Mouse (Mus musculus) heart, adult 2 months (tissue): Measurements from ENCODE around the gene Mycn.

Experiments used
- CTCF ChIP-seq: fragments of 200-600 bp; IDR thresholded peaks from 2 replicates; pipeline ENCODE4 v1.8.1; 2022; ENCODE audit warnings: antibody characterized with exemption, mild to moderate bottlenecking, moderate library complexity
- POLR2A ChIP-seq: fragments of 200-500 bp; IDR thresholded peaks from 2 replicates; pipeline ENCODE4 v1.6.1; 2011; ENCODE audit warnings: mild to moderate bottlenecking, low read depth, low read length, control low read depth; ENCODE audit not compliant: insufficient read depth

DNA sequence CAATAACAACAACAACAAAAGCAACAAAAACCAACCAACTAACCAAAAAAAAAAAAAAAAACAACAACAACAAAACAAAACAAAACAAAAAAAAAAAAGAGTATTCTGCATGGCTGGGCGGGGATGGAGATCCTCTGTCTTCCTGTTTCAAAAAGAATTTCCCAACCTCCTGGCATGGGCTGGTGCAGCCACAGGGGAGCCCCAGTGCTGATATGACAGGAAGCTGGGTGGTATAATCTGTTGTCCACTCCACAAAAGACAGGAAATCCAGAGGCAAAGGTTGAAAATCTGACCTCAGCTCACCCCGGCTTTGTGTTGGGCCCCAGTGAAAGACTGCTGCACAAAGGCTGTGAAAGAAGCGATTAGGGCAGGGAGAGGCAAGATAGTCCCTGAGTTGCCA lies 17.3 kb downstream of the Mycn start:
- no peak for TF ChIP-seq POLR2A
- no peak for TF ChIP-seq CTCF
